Mouse (Mus musculus) kidney, postnatal 0 days (tissue): ENCODE results near the gene Rab8b. TPM values are rescaled to one million over a fixed set of nuclear protein-coding genes. Genes with fewer than 3 reads are reported as not detected.

Experiments used
- ATAC-seq: fragments of 200-750 bp; cut with Nextera tagmentation; replicated peaks from 2 replicates; pipeline ENCODE4 v1.8.0; 2017; ENCODE audit warnings: low read depth, moderate number of reproducible peaks, moderate TSS enrichment, moderate library complexity; ENCODE audit not compliant: low FRiP score
- DNase-seq: peaks from one replicate; pipeline ENCODE4 v3.0.0-alpha.2; 2016; ENCODE audit warnings: low spot score
- H3K27ac ChIP-seq: fragments of 300-500 bp; sonication (generic); 2 replicates; pipeline ENCODE4 v1.5.1; 2014; ENCODE audit warnings: mild to moderate bottlenecking
- H3K27me3 ChIP-seq: fragments of 300-500 bp; sonication (generic); 2 replicates; pipeline ENCODE4 v1.6.1; 2014; ENCODE audit warnings: low read length, mixed read lengths; ENCODE audit not compliant: insufficient read depth
- H3K36me3 ChIP-seq: fragments of 300-500 bp; sonication (generic); 2 replicates; pipeline ENCODE4 v1.6.1; 2014; ENCODE audit warnings: low read length, mixed read lengths; ENCODE audit not compliant: insufficient read depth
- H3K4me1 ChIP-seq: fragments of 300-500 bp; sonication (generic); replicated peaks from 2 replicates; pipeline ENCODE4 v1.6.1; 2014; ENCODE audit warnings: antibody characterized with exemption, low read length, mixed read lengths; ENCODE audit not compliant: insufficient read depth
- H3K4me2 ChIP-seq: fragments of 300-500 bp; sonication (generic); 2 replicates; pipeline ENCODE4 v1.6.1; 2014; ENCODE audit warnings: mild to moderate bottlenecking, low read length, moderate library complexity, mixed read lengths
- H3K4me3 ChIP-seq: fragments of 300-500 bp; sonication (generic); replicated peaks from 2 replicates; pipeline ENCODE4 v1.5.1; 2014; ENCODE audit warnings: low read depth, low read length
- H3K9ac ChIP-seq: fragments of 300-500 bp; sonication (generic); 2 replicates; pipeline ENCODE4 v1.6.1; 2014; ENCODE audit warnings: low read depth, low read length
- H3K9me3 ChIP-seq: fragments of 300-500 bp; sonication (generic); replicated peaks from 2 replicates; pipeline ENCODE4 v1.6.1; 2016; ENCODE audit warnings: low read length, inconsistent platforms, mixed read lengths
- CTCF ChIP-seq: IDR thresholded peaks from 2 replicates; pipeline ENCODE4 v1.5.1; 2016; ENCODE audit warnings: antibody characterized with exemption, low read depth, mild to moderate bottlenecking, moderate library complexity
- WGBS: fragments of 180-500 bp; shearing (Covaris S2); extraction: QIAGEN DNeasy Blood & Tissue Kit; methylation state at CpG from one replicate; pipeline ENCODE4 v1.1.7; 2014; 5-methylcytosine and 5-hydroxymethylcytosine counted together
- polyA plus RNA-seq: library from polyadenylated mRNA; unstranded; fragments of >200 nt; fragmentation: Nextera tagmentation; extraction: Ambion mirVana; gene quantifications from 2 replicates; pipeline ENCODE4 v1.2.1, GENCODE M21; 2015

Rab8b gene
- polyA plus RNA-seq = 9.3 and 10.9 TPM in 2 replicates

DNA sequence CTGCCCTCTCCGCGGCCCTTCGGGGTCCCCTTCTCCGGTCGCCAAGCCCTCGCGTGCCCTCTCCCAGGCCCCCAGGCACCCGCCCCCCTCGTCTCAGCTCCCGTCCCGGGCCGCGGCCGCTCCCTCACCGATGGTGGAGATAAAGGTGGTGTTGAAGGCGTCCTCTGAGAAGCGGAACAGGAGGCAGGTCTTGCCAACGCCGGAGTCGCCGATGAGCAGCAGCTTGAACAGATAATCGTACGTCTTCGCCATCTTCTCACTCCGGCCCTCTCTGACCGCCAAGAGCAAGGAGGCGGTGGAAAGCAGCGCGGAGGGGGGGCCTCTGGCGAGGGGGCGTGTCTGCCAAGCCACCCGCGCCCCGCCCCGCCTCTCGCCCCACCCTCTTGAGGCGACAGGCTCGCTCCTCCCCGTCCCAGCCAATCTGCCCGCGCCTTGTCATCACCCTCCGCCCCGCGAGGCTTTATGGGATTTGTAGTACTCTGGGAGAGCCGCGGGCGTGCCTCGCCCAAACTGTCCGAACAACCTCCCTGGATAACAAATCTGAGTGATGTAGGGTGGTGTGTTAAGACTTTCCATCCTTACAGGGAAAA is at the start of gene Rab8b:
Rab8b (minus strand) TSS at position 306 of the 590 bp plus-strand sequence.
- no peaks in the 10 kb centered on the region for H3K27me3 ChIP-seq
- peak within 1 kb of the TSS; percentile 88 for H3K27ac ChIP-seq
- H3K36me3 ChIP-seq = no peaks in the 10 kb centered on the region
- peak within 1 kb of the TSS; percentile 93 for H3K4me3 ChIP-seq
- TF ChIP-seq CTCF = no peak
- H3K4me2 ChIP-seq = peak within 1 kb of the TSS; percentile 84
- ATAC-seq (peak; percentile 98), DNase-seq (peak; percentile 98)
- H3K9me3 ChIP-seq = no peaks in the 10 kb centered on the region
- peak within 1 kb of the TSS; percentile 84 for H3K9ac ChIP-seq
- no peaks in the 10 kb centered on the region; the same call in none of the 2 replicates for H3K4me1 ChIP-seq
- under 1% methylated on average over 48 of the region's 49 CpGs for WGBS

DNA sequence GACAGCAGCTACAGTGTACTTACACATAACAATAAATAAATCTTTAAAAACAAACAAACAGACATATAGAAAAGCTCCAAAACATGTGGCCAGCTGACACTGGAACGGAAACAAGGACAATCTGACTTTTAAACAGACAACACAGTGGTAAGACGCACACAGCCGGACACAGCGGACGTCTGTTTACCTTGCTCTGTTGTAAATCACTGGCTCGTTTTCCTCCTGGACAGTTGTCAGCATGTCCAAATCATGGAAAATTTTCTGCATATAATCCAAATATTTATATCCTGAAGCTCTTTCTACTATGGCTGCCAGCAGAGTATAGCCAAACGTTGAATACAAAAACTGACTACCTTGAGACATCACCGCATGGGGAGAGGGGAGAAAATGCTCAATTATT is 48.0 kb upstream of the Rab8b start:
- no peaks in the 10 kb centered on the region for H3K9me3 ChIP-seq
- no peaks in the 10 kb centered on the region for H3K27me3 ChIP-seq
- H3K36me3 ChIP-seq = peaks cover 7% of the 10 kb centered on the region; the same call in 1 of the 2 replicates
- TF ChIP-seq CTCF = no peak
- no peak overlapping the region for H3K9ac ChIP-seq
- ATAC-seq = no peak
- no peak overlapping the region for H3K27ac ChIP-seq
- DNase-seq = no peak
- no peak overlapping the region for H3K4me2 ChIP-seq
- 75% methylated on average over 8 of the region's 8 CpGs for WGBS
- H3K4me1 ChIP-seq = no peaks in the 10 kb centered on the region
- no peak overlapping the region for H3K4me3 ChIP-seq

DNA sequence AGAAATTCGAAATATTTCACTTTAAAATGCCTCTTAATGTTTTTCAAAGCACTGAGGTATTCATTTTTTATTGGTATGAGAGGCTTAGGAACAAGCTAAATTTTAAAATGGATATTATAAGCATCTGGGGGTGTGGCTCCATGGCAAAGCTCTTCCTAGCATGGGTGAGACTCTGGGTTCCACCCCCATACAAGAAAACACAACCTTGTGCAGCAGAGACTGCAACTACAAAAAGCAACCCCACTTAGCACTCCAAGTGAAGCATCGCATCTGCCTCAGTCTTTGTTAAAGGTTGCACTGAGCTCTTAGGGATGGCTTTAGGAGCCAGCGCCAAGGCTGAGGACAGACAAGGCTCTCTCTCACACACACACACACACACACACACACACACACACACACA is 42.0 kb upstream of the Rab8b start:
- TF ChIP-seq CTCF = no peak
- DNase-seq = no peak
- H3K27me3 ChIP-seq = no peaks in the 10 kb centered on the region
- no peaks in the 10 kb centered on the region for H3K9me3 ChIP-seq
- no peak overlapping the region for H3K4me2 ChIP-seq
- no peak overlapping the region for H3K27ac ChIP-seq
- H3K36me3 ChIP-seq = no peaks in the 10 kb centered on the region
- H3K9ac ChIP-seq = no peak overlapping the region
- no peak overlapping the region for H3K4me3 ChIP-seq
- H3K4me1 ChIP-seq = no peaks in the 10 kb centered on the region
- 76% methylated on average over 3 of the region's 3 CpGs for WGBS
- ATAC-seq = no peak

DNA sequence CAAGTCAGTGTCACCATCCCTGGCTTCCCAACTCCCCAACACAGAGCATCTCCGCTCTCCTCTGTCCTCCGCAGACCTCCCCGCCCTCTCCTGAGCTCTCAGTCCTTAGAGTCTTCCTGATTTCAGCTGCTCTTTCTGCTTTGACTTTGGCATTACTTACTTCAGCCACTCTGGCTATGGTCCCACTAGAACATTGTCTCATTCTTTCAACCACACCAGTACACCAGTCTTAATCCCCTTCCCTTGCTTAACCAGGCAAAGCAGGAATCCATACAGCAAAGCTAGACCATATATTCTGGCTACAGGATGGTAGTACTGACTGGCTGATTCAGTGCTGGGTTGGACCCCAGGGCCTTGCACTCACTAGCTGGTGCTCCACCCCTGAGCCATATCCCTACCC is 38.0 kb upstream of the Rab8b start:
- no peaks in the 10 kb centered on the region for H3K36me3 ChIP-seq
- no peaks in the 10 kb centered on the region for H3K4me1 ChIP-seq
- TF ChIP-seq CTCF = no peak
- no peaks in the 10 kb centered on the region for H3K27me3 ChIP-seq
- ATAC-seq (no peak), DNase-seq (no peak)
- no peaks in the 10 kb centered on the region for H3K9me3 ChIP-seq
- no peak overlapping the region for H3K4me2 ChIP-seq
- H3K27ac ChIP-seq = no peak overlapping the region
- no peak overlapping the region for H3K9ac ChIP-seq
- whole genome bisulfite sequencing = 93% methylated on average over 3 of the region's 3 CpGs
- no peak overlapping the region for H3K4me3 ChIP-seq

DNA sequence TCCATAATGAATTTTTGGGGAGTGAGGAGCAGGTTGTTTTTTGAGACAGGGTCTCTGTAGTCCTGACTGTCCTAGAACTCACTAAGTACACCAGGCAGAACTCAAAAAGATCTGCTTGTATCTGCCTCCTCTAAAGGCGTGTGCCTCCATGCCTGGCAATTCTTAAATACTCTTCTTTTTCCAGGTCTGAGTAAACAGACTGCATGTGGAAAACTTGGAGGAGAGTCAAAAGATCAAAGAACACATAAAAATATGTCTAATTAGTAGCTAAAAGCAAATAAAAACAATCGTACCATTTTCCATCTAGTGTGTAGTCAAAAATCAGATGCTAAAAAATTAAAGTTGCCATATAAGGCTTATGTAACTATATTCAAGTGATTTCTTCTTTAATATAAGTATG is 33.4 kb upstream of the Rab8b start:
- WGBS = 65% methylated on average over 2 of the region's 2 CpGs
- no peak overlapping the region for H3K27ac ChIP-seq
- ATAC-seq (no peak), DNase-seq (no peak)
- no peak overlapping the region for H3K4me3 ChIP-seq
- no peak for TF ChIP-seq CTCF
- no peak overlapping the region for H3K4me2 ChIP-seq
- no peak overlapping the region for H3K9ac ChIP-seq
- H3K27me3 ChIP-seq = no peaks in the 10 kb centered on the region
- peaks cover 9% of the 10 kb centered on the region for H3K36me3 ChIP-seq
- no peaks in the 10 kb centered on the region for H3K9me3 ChIP-seq
- no peaks in the 10 kb centered on the region for H3K4me1 ChIP-seq

DNA sequence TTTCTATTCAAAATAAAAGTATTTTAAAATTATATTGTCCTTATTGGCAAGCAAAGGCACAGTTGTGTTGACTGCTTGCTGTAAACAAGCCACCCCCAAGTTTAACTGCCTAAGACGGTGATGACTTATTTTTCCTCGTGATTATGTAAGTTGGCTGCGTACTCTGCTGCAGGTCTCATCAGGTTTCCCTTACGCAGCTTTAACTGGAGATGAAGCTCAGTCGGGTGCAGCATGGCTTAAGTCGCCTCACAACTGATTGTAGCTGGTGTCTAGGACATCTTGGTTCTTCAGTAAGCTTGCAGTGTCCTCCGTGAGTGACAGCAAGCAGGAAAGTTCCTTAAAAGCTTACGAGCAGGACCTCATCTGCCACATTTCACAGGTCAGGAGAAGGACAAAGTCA is 32.8 kb upstream of the Rab8b start:
- DNase-seq (no peak), ATAC-seq (no peak)
- no peak for TF ChIP-seq CTCF
- Histone ChIP-seq H3K4me3 (no peak overlapping the region), H3K9ac (no peak overlapping the region), H3K4me1 (no peaks in the 10 kb centered on the region), H3K27me3 (no peaks in the 10 kb centered on the region), H3K27ac (no peak overlapping the region), H3K4me2 (no peak overlapping the region), H3K36me3 (peaks cover 9% of the 10 kb centered on the region), H3K9me3 (no peaks in the 10 kb centered on the region)
- 76% methylated on average over 8 of the region's 8 CpGs for WGBS

DNA sequence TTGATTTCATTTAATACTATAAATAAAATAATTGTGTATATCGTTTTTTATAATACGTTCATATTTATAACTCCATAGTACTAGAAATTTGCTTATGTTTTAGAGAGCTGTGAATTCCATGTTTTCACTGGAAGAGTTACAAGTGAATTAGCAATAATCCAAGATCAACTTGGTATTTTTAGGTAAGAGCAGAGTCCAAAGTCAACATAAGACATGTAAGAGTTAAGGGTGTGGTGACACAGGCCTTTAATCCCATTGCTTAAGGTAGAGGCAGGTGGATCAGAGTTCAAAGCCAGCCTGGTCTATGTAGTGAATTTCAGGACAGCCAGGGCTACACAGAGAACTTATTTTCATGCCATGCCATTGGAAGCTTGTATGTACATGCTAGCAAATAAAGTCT is 29.0 kb upstream of the Rab8b start:
- no peaks in the 10 kb centered on the region for H3K27me3 ChIP-seq
- ATAC-seq (no peak), DNase-seq (no peak)
- H3K36me3 ChIP-seq = peaks cover 9% of the 10 kb centered on the region
- no peak for TF ChIP-seq CTCF
- no peak overlapping the region for H3K4me2 ChIP-seq
- no peak overlapping the region for H3K9ac ChIP-seq
- H3K9me3 ChIP-seq = no peaks in the 10 kb centered on the region
- H3K4me3 ChIP-seq = no peak overlapping the region
- H3K27ac ChIP-seq = no peak overlapping the region
- H3K4me1 ChIP-seq = no peaks in the 10 kb centered on the region
- WGBS = 96% methylated on average over 2 of the region's 2 CpGs
